Mouse (Mus musculus) kidney, postnatal 14 days (tissue): ENCODE measurements around the gene Rps6kb2.
"Not testable (repeated sequence)": the region's sequence is repeated elsewhere in the genome, so short reads cannot be mapped to it uniquely, and the experiment has no call there.

ENCODE experiments used
- DNase-seq: peaks from one replicate; pipeline ENCODE4 v3.0.0; 2022; ENCODE audit warnings: mixed read lengths

The Rps6kb2 gene

DNA sequence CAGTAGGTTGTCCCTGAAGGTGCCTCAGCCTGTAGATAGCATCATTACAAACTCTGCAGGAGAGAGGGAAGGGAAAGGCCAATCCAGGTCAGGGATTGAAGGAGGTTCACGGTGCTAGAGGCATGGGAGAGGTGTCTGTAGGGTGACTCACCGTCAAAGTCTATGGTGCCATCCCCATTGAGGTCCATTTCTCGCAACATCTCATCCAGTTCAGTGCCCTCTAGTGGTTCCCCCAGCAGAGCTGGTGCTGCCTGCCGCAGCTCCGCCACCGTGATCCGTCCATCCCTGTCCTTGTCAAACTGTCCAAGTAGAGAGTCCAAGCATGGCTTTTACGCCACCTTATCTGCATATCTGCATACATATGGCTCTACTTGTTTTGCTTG is 27.2 kb downstream of the Rps6kb2 start:
- DNase-seq = not testable (repeated sequence)

DNA sequence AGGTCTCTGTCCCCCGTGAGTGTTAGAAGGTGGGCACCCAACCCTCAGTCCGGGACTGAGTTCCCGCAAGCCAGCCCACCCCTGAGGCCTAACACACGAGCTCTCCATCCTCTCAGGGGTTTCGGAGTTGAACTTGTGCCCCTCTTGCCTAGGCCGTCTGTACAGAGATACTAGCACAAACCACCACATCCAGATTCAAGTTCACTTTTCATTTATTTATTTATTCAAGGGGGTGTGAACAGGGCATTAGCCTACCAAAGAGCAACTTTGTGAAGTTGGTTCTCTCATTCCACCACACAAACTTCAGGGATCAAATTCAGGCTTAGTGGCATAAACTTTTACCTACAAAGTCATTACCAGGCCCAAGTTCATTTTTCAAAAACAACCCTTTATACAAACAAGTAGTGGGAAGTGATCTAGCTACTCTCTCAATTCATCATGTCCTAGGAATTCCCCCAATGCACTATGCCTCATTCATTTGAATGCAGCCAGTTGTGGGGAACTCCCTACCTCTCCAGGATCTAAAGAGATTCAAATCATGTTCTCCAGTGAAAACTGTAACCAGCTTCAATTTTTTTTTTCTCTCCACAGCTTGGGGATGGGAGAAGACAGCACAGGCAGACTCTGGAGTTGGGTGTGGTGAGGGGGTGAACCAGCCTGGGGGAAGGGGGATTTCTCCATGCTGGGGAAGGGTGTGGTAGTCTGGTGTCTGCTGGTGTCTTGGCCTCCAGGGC is 27.8 kb downstream of the Rps6kb2 start:
- DNase-seq = not testable (repeated sequence)

DNA sequence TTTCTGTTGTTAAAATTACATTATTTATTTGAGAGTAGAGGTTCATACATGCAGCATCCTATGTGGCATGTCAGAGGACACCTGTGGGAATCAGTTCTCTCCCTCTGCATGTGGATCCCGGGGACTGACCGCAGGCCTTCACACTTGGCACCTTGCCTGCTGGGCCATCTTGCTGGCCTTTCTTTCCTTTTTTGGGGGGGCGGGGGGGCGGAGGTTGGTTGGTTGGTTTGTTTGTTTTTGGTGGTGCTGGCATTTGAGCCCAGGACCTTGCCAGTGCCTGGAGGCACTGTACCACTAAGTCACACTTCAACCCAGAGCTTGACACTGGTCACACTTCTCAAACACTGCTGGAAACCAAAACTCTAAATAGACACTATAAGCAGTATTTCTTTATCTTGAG is 28.8 kb downstream of the Rps6kb2 start:
- no peak for DNase-seq

DNA sequence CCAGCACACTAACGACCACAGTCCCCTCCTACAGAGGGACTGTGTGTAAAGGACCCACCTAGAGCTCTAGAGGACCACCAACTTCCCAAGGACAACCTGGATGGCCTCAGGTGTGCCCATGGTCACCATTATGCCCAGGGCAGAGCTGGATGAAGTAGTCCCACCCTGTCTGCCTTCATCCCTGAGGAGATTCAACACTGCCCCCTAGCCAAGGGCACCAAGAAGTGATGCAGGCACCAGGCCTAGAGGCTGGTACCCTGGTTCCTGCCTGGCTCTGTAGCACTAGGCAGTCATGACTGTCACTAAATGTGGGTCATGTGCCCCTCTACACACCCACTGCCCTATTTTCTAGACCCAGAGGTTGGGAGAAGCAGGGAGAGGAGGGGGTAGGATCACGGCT is 31.4 kb downstream of the Rps6kb2 start:
- no peak for DNase-seq

DNA sequence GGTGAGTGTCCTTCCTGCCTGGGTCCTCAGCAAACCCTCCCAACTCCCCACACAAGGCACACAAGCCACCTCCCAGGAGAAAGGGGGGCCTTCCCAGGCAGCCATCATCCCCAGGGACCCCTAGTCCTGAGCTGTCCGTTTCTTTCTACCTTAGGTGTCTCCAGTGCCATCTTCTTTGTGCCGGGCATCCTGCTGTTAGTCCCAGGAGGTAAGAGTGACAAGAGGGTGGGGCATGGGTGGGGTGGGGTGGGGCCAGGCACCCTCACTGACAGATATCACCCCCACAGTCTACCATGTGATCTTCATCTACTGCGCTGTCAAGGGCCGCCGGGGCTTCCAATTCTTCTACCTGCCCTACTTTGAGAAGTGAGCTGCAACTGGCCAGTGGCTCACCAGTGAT is 32.1 kb downstream of the Rps6kb2 start:
- DNase-seq = no peak

DNA sequence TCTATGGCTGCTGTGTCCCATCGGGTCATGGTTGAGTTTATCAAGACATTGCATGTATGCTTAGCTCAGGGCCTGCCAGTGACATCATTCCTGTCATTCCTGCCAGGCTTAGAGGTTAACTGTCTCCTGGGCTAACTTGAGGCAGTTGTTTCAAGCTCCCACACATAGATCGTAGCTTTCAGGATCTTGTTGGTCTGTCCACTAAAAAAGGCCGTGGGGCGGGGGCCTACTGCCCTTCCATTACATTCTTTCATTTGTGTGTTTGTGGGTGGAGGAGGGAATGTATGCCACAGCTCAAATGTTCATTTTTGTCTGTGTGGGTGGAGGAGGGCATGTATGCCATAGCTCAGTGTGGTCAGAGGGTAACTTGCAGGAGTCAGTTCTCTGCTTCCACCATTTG is 33.0 kb downstream of the Rps6kb2 start:
- no peak for DNase-seq

DNA sequence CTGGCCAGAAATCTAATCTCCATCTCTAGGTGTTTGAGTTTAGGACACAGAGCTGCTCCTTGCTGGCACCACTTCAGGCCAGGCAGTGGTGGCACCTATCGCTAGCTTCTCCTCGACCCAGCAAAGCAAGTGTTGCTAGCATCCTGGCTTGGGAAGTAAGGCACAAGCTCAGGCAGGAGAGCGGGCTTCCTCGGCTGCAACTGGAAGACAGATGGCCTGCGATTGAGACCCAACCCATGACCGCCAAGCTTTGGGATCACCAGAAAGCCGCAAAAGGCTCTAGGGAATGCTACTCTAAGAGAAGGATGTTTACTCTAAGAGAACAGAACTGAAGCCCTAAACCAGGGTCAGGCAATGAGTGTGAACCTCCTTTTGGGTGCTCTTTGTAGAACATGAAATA is 33.7 kb downstream of the Rps6kb2 start:
- DNase-seq = no peak

GRCm38 (mm10) chr19:4126759-4127495 is 36.2 kb downstream of the Rps6kb2 start:
- no peak for DNase-seq

DNA sequence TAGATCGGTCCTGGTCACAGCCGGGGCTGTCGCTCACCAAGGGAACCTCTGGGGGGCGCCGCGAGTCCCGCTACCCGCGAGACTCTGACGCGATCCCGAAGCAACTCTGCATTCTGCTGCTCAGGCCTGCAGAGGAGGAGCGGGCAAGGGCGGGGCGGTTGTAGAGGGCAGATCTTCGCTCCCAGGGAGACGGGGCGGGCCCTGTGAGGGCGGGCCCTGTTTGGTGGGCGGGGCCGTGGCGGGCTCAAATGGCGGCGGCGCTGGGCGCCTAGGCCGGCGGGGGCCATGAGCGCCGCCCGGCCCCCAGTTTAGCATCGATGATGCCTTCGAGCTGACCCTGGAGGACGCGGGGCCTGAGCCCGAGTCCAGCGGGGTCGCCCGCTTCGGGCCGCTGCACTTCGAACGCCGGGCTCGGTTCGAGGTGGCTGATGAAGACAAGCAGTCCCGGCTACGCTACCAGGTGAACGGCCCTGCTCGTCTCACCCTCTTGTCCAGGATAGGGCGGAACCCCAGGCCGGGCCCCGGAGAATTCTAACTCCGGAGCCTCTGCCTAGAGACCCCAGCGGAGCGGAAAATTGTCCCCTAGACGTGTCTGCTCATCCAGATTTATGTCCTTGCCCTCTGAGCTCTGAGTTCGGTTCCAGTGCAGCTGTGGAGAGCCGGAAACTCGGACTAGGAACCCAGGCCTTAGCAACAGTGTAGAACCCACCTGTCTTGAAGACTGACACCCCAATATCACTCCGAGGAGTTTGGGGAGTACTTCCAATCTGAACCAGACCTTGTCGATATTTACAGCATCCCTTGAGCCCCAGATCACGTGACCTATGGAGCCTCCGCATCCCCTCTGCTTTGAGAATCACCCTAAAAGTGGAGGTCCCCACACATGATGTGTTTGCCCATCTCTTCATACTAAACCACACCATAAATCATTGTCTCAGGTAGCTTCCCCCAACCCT is 37.1 kb downstream of the Rps6kb2 start, which contains the start of gene Aip:
Aip (minus strand) TSS at position 118 of the 956 bp plus-strand sequence.
- peak; percentile 99 for DNase-seq

DNA sequence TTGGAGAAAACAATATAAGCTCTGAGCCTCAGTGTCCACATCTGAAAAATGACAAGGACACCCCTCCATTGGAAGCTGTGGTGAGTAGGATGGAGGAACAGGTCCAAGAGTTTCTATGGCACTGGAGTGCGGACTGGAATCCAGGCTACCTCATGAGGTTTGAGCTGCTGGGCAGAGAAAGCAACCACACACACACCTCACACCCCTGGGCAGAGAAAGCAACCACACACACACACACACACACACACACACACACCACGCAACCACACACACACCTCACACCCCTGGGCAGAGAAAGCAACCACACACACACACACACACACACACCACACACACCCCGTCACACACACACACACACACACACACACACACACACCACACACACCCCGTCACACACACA is 37.9 kb downstream of the Rps6kb2 start:
- not testable (repeated sequence) for DNase-seq

GRCm38 (mm10) chr19:4124432-4124831 is 38.7 kb downstream of the Rps6kb2 start:
- DNase-seq = no peak

- no peak for DNase-seq
Measured at GRCm38 (mm10) chr19:4122411-4123370, 40.5 kb downstream of the Rps6kb2 start.

DNA sequence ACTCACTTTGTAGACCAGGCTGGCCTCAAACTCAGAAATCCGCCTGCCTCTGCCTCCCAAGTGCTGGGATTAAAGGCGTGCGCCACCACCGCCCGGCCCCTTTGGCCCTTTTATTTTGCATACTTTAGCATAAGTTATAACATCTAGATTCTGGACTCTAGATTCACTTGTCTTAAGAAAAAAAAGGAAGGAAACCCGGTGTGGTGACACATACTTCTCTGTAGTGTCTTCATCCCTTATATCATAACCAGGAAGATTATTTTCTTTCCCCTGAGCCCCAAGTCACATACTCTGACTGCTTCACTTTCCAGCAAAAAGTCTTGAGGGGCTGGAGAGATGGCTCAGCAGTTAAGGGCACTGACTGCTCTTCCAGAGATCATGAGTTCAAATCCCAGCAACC is 41.3 kb downstream of the Rps6kb2 start:
- DNase-seq = not testable (repeated sequence)

GRCm38 (mm10) chr19:4121097-4121805 is 41.9 kb downstream of the Rps6kb2 start:
- DNase-seq = peak; percentile 99

- DNase-seq = no peak
Measured at GRCm38 (mm10) chr19:4120496-4120895, 42.7 kb downstream of the Rps6kb2 start.

- DNase-seq = no peak
Measured at GRCm38 (mm10) chr19:4119716-4120487, 43.3 kb downstream of the Rps6kb2 start.

DNA sequence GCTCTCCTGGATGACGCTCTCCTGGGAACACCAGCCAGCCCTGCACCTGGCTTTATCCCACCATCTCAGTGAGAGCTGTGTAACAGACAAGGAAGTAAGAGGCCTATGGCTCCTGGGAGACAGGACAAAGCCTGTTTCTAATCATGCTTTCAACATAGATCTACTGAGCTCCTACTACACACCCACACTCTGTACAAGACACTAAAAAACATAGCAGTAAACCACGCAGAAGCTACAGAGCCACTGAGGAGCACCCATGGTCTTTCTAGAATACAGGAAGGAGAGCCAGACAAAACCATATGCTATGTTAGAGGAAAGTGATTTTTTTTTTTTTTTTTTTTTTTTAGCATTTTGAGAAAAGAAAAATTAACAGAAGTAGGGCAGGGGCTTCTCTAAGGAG is 44.8 kb downstream of the Rps6kb2 start:
- DNase-seq = no peak

- peak; percentile 15 for DNase-seq
Measured at GRCm38 (mm10) chr19:4117006-4117405, 46.1 kb downstream of the Rps6kb2 start.

DNA sequence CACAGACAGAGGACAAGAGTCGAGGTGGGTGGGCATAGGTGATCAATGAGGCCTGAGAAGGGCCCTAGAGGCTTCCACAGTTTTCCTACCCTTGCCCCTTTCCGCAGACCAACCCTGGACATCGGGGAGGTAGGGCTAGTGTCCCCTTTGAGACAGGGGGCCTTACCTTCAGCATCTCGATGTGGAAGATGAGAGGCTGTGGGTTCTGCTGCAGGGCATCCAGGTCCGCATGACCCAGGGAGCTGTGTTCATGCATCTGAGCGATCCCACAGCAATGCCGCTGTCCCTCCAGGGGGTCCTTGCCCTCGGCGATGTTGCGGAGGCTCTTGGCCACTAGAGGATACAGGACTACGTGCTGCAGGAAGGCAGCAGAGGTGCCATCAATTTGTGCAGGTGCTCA is 47.3 kb downstream of the Rps6kb2 start:
- no peak for DNase-seq

DNA sequence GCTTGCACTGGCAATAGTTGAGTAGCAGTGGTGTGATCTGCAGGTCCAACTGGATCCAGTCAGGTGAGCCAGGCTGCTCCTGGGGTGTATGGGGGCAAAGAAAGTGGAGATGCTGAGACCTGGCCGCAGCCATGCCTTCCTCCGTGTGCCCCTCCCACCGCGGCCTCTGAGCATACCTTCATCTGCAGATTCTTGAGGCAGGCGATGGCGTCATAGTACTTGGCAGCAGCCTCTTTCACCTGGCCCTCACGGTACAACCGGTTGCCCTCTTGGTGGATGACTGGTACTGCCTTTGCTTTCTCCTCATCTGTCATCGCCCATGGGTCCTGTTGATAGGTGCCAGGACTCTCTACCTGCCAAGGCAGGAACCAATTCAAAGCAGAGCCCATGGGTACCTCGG is 48.0 kb downstream of the Rps6kb2 start:
- DNase-seq = no peak
